Mouse (Mus musculus): ENCODE results near the gene Fgd4. TPM values are rescaled to one million over a fixed set of nuclear protein-coding genes. Genes with fewer than 3 reads are reported as not detected.
"Not testable (repeated sequence)": the region's sequence is repeated elsewhere in the genome, so short reads cannot be mapped to it uniquely, and the experiment has no call there.

Gene Fgd4
- total and polyA plus RNA-seq, 3 experiments, result 0.03 to 0.44 TPM; not detected in 1

DNA sequence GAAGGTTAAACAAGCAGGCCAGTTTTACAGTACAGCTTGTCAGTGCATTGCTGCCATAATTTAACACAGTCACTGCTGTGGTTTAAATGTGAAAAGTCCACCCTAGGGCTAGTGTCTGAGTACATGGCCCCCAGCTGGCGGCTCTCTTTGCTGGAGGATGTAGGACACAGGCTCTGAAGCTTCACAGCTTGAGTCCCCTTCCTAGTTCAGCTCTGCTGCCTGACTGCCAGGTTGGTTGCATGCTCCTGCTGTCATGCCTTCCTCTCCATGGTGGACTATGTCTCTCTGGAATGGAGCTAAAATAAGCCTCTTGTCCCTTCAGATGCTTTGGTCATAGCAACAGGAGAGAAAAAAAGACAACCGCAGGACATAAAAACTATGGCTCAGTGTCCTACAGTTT is 46.3 kb downstream of the Fgd4 start:
- TF ChIP-seq POLR2AphosphoS5 (IDR thresholded peaks at IDR 0.05; ENCODE audit: insufficient replicate concordance, low read depth, low read length) (no peak), GATA2 (IDR thresholded peaks at IDR 0.05; ENCODE audit: borderline replicate concordance, low read depth, low read length) (no peak), GATA1 (IDR thresholded peaks at IDR 0.05; ENCODE audit: borderline replicate concordance, low read length) (no peak)
- no peak for ATAC-seq (ENCODE audit: extremely low read depth, insufficient number of reproducible peaks, low FRiP score, poor library complexity, severe bottlenecking)

DNA sequence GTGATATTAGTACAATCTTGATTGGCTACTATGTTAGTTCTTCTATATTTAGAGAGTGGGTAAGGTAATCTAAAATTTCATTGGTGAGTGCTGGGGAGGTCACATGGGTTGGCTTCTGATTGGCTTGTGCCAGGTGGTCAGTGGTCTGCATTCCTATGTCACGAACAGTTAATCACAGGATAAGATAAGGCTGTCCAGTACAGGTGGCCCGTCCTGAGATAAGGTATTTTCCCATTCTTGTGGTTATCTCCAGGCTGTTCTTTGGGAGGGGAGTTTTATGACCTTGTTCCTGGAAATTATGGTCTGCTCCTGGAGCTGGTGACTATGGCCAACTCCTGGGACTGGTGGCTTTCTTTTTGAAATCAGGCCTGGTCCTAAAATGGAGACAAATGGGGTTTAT is 48.2 kb downstream of the Fgd4 start:
- Histone ChIP-seq H3K4me3 (ENCODE audit: low read depth, low read length) (no peak overlapping the region), H3K9me3 (replicated peaks) (no peaks in the 10 kb centered on the region), H3K36me3 (replicated peaks) (no peaks in the 10 kb centered on the region), H3K4me1 (ENCODE audit: insufficient read depth, low read depth, low read length) (no peaks in the 10 kb centered on the region), H3K27me3 (ENCODE audit: insufficient read depth, low read length) (peaks cover 4% of the 10 kb centered on the region; the same call in 1 of the 2 replicates)
- TF ChIP-seq CTCF (IDR thresholded peaks at IDR 0.05; ENCODE audit: low read depth, low read length) (no peak), POLR2AphosphoS5 (IDR thresholded peaks at IDR 0.05; ENCODE audit: insufficient replicate concordance, low read depth, low read length) (no peak), GATA2 (IDR thresholded peaks at IDR 0.05; ENCODE audit: borderline replicate concordance, low read depth, low read length) (no peak), TAL1 (conservative IDR thresholded peaks at IDR 0.05; ENCODE audit: low read depth, low read length) (no peak), GATA1 (IDR thresholded peaks at IDR 0.05; ENCODE audit: borderline replicate concordance, low read length) (no peak)
- no peak for DNase-seq (ENCODE audit: low spot score)
- no peak for ATAC-seq (ENCODE audit: extremely low read depth, insufficient number of reproducible peaks, low FRiP score, poor library complexity, severe bottlenecking)

More for the DNA sequence above, 46.3 kb downstream of the Fgd4 start:
- Histone ChIP-seq H3K4me3 (ENCODE audit: low read depth, low read length) (no peak overlapping the region), H3K9me3 (replicated peaks) (no peaks in the 10 kb centered on the region), H3K4me1 (ENCODE audit: insufficient read depth, low read depth, low read length) (no peaks in the 10 kb centered on the region), H3K36me3 (replicated peaks) (no peaks in the 10 kb centered on the region), H3K27me3 (ENCODE audit: insufficient read depth, low read length) (peaks cover 4% of the 10 kb centered on the region; the same call in 1 of the 2 replicates)
- DNase-seq (ENCODE audit: low spot score), result no peak

DNA sequence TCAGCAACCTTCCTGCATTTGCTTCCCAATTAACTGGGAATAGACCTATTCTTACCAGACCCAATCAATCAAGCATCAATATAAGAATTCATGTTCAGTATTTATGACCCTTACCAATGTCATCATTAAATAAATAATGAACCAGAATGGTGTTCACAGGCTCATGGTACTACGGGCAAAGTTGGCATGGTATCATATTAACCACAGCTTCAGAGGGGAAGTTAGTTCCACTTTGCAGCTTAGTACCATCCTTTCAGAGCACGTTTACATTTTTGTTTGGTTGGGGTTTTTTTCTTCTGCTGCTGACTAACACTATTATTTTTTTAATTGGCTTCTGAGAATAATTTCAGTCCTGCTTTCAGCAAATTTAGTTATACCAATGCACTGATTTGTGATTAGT is 51.2 kb downstream of the Fgd4 start:
- H3K4me1 ChIP-seq (ENCODE audit: insufficient read depth, low read depth, low read length), result no peaks in the 10 kb centered on the region
- DNase-seq (ENCODE audit: low spot score) (no peak), ATAC-seq (ENCODE audit: extremely low read depth, insufficient number of reproducible peaks, low FRiP score, poor library complexity, severe bottlenecking) (no peak)
- no peaks in the 10 kb centered on the region for H3K36me3 ChIP-seq (replicated peaks)
- no peak overlapping the region for H3K4me3 ChIP-seq (ENCODE audit: low read depth, low read length)
- no peaks in the 10 kb centered on the region for H3K9me3 ChIP-seq (replicated peaks)
- no peak for TF ChIP-seq TAL1 (conservative IDR thresholded peaks at IDR 0.05; ENCODE audit: low read depth, low read length)
- no peak for TF ChIP-seq GATA2 (IDR thresholded peaks at IDR 0.05; ENCODE audit: borderline replicate concordance, low read depth, low read length)
- no peak for TF ChIP-seq POLR2AphosphoS5 (IDR thresholded peaks at IDR 0.05; ENCODE audit: insufficient replicate concordance, low read depth, low read length)
- no peak for TF ChIP-seq GATA1 (IDR thresholded peaks at IDR 0.05; ENCODE audit: borderline replicate concordance, low read length)
- no peak for TF ChIP-seq CTCF (IDR thresholded peaks at IDR 0.05; ENCODE audit: low read depth, low read length)
- H3K27me3 ChIP-seq (ENCODE audit: insufficient read depth, low read length), result 0 out of 2 replicates have a peak, but pooled peaks cover 1% of the 10 kb centered on the region

DNA sequence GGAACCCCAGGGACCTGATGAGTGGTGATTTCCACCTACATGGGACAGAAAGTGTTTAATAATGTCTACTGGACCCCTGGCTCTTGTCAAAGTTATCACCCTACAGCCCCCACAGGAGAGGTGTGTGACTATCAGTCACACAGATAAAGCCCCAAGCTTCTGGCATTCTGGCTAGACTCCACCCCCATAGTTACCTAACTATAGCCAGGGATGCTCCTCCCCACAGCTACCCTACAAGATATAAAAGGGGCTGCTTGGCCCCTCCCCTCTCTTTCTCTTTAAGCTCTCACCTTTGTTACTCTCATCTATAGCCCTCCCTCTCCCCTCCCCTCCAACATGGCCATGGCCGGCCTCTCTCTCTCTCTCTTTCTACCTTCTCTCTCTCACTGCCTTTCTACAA is 53.7 kb downstream of the Fgd4 start:
- TF ChIP-seq GATA1 (IDR thresholded peaks at IDR 0.05; ENCODE audit: borderline replicate concordance, low read length), result no peak
- TF ChIP-seq GATA2 (IDR thresholded peaks at IDR 0.05; ENCODE audit: borderline replicate concordance, low read depth, low read length), result no peak
- TF ChIP-seq CTCF (IDR thresholded peaks at IDR 0.05; ENCODE audit: low read depth, low read length), result no peak
- TF ChIP-seq TAL1 (conservative IDR thresholded peaks at IDR 0.05; ENCODE audit: low read depth, low read length), result no peak
- TF ChIP-seq POLR2AphosphoS5 (IDR thresholded peaks at IDR 0.05; ENCODE audit: insufficient replicate concordance, low read depth, low read length), result no peak
- Histone ChIP-seq H3K9me3 (replicated peaks) (no peaks in the 10 kb centered on the region), H3K36me3 (replicated peaks) (no peaks in the 10 kb centered on the region), H3K27me3 (ENCODE audit: insufficient read depth, low read length) (no peaks in the 10 kb centered on the region), H3K4me3 (ENCODE audit: low read depth, low read length) (no peak overlapping the region), H3K4me1 (ENCODE audit: insufficient read depth, low read depth, low read length) (no peaks in the 10 kb centered on the region)
- DNase-seq (ENCODE audit: low spot score) (no peak), ATAC-seq (ENCODE audit: extremely low read depth, insufficient number of reproducible peaks, low FRiP score, poor library complexity, severe bottlenecking) (no peak)

DNA sequence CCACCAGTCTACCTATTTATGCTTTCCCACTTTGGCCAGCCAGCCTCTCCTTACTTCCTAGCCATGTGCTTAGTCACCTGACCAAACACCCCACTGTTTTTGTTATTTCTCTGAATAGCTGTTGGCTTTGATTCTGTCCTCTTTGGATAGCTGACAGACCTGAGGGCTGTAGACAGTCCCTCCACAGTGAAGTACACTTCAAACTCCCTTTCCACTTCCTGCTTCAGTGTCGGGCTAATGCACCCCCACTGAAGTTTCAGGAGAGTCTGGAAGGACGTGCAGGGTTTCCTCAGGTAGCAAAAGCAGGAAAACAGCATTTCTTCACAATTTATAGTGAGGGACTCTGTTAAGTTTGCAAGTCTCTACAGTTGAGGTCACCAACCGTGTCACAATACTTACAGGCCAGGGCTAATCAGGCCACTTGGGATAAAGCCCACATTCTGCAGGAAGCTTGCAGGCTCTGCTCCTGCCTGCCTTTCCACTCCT is 57.4 kb downstream of the Fgd4 start:
- H3K27me3 ChIP-seq (ENCODE audit: insufficient read depth, low read length), result peaks cover 2% of the 10 kb centered on the region; the same call in 1 of the 2 replicates
- ATAC-seq (ENCODE audit: extremely low read depth, insufficient number of reproducible peaks, low FRiP score, poor library complexity, severe bottlenecking), result no peak
- H3K9me3 ChIP-seq (replicated peaks), result no peaks in the 10 kb centered on the region
- no peak for TF ChIP-seq POLR2AphosphoS5 (IDR thresholded peaks at IDR 0.05; ENCODE audit: insufficient replicate concordance, low read depth, low read length)
- TF ChIP-seq CTCF (IDR thresholded peaks at IDR 0.05; ENCODE audit: low read depth, low read length), result no peak
- TF ChIP-seq GATA1 (IDR thresholded peaks at IDR 0.05; ENCODE audit: borderline replicate concordance, low read length), result no peak
- no peak for TF ChIP-seq TAL1 (conservative IDR thresholded peaks at IDR 0.05; ENCODE audit: low read depth, low read length)
- H3K4me3 ChIP-seq (ENCODE audit: low read depth, low read length), result no peak overlapping the region
- no peaks in the 10 kb centered on the region for H3K36me3 ChIP-seq (replicated peaks)
- no peak for DNase-seq (ENCODE audit: low spot score)
- H3K4me1 ChIP-seq (ENCODE audit: insufficient read depth, low read depth, low read length), result no peaks in the 10 kb centered on the region

DNA sequence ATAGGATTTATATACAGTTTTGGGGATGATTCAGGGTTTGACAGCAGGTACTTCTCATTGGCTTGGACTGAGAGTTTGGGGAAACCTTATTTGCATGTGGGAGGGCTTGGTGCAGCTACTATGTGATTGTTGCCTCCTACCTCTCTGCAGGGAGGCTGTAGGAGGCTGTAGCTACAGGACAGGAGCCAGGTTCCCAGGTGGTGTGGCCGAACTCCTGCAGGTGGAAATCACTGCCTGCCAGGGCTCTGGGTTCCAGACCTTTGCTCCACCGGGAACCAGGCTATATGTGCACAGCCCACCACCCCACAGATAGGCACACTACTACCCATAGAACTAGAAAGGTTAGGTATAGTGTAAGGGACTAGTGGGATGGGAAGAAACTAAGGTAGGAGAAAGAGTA is 61.0 kb downstream of the Fgd4 start:
- not testable (repeated sequence) for H3K27me3 ChIP-seq (ENCODE audit: insufficient read depth, low read length); H3K36me3 ChIP-seq (replicated peaks); H3K4me3 ChIP-seq (ENCODE audit: low read depth, low read length); DNase-seq (ENCODE audit: low spot score); H3K9me3 ChIP-seq (replicated peaks); H3K4me1 ChIP-seq (ENCODE audit: insufficient read depth, low read depth, low read length); ATAC-seq (ENCODE audit: extremely low read depth, insufficient number of reproducible peaks, low FRiP score, poor library complexity, severe bottlenecking)

DNA sequence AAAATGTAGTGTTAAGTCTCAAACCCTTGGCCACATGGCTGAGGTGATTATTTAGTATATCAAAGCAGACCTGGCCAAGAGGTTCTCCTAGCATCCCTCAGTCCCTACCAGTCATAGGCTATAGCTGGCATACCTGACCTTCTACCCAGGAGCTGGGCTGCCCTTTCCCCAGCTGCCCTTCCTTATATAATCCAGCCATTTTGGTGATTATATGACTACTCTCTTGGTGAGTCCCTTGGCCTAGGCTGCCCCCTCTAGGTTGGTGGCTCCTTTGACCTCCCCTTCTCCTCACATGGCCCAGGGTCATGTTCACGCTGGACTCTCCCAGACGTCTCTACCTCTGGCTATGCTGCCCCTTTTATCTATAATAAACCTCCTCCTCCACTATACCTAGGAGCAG is 65.1 kb downstream of the Fgd4 start:
- H3K9me3 ChIP-seq (replicated peaks), result no peaks in the 10 kb centered on the region
- TF ChIP-seq POLR2AphosphoS5 (IDR thresholded peaks at IDR 0.05; ENCODE audit: insufficient replicate concordance, low read depth, low read length) (no peak), GATA1 (IDR thresholded peaks at IDR 0.05; ENCODE audit: borderline replicate concordance, low read length) (no peak), CTCF (IDR thresholded peaks at IDR 0.05; ENCODE audit: low read depth, low read length) (no peak), GATA2 (IDR thresholded peaks at IDR 0.05; ENCODE audit: borderline replicate concordance, low read depth, low read length) (no peak), TAL1 (conservative IDR thresholded peaks at IDR 0.05; ENCODE audit: low read depth, low read length) (no peak)

More for the DNA sequence above, 65.1 kb downstream of the Fgd4 start:
- Histone ChIP-seq H3K27me3 (ENCODE audit: insufficient read depth, low read length) (peaks cover 2% of the 10 kb centered on the region; the same call in 1 of the 2 replicates), H3K4me3 (ENCODE audit: low read depth, low read length) (no peak overlapping the region), H3K36me3 (replicated peaks) (no peaks in the 10 kb centered on the region), H3K4me1 (ENCODE audit: insufficient read depth, low read depth, low read length) (no peaks in the 10 kb centered on the region)
- no peak for DNase-seq (ENCODE audit: low spot score)
- ATAC-seq (ENCODE audit: extremely low read depth, insufficient number of reproducible peaks, low FRiP score, poor library complexity, severe bottlenecking), result no peak
